Mouse (Mus musculus) adrenal gland (tissue): ENCODE results near the gene Cxadr.

Experiments
- intact Hi-C: fragments of 180-260 bp; cut with DNase I; formaldehyde crosslinking; loops from one replicate; pipeline ENCODE4 v1.15.1; 2025

Gene Cxadr

DNA sequence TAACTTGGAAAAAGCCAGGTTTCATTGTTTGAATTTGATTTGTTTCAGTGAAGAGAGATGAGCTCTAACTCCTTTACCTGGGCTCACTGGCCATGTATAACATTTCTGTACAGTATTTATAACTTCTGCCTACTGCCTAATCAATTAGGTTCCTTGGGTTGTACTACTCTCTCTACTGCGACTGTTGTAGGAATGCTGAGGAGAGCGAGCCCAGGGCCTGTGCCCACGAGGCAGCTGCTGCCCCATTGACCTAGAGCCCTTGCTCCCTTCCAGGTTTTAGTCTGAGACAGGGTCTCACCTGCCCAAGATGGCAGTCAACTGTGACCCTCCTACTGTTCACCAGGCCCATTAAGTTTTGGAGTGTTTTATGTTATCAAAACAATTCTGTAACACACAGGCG lies 60.2 kb downstream of the Cxadr start:
- intact Hi-C loops, result loop anchor here (5.0 kb wide), 1 partner anchor 164 kb away; no protein-coding TSS in a partner anchor

DNA sequence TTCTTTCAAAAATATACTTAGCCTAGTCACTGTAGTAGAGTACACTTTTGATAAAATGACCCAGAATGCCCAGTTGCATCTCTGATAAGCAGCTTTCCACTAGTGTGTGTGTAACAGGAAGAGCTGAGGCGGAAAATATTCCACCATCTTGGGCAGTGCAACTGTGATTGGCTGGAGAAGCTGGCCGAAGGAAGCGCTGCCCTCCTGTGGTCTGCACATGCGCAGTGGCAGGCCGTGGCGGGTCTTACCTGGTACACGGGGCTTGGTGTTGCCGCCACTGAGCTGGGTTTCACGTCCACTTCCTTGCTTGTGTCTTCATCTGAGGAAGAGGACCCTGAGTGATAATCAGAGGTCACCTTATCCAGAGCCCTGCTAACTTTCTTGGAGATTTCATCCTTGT lies 63.3 kb downstream of the Cxadr start:
- intact Hi-C loops, result loop anchor here (5.0 kb wide), 1 partner anchor 167 kb away; no protein-coding TSS in a partner anchor

DNA sequence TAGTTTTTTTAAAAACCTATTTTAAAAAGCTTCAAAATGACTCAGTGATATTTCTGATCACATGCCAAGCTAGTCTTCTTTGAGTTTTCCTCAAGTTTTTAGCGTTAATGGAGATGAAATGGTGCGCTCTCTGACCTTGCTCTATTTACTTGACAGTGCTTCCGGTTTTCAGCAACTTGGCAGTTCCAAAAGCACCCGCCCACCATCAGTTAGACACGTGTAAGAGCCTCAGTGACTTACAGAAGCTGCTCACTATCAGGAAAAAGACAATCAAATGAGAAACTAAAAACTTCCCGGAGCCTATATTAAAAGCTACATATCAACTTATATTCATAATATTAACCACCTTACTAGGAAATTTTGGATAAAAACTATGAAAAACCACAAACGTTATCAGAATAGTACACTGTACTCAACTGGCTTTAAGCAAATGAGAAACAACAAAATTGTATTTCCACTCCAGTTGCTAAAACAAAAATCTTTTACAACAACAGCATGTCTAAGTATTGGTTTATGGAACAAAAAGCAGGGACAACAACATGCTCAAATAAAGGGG lies 70.3 kb downstream of the Cxadr start:
- intact Hi-C loops, result loop anchor here (10.0 kb wide), 1 partner anchor 203 kb away; the partner anchor contains the start of gene D16Ertd472e

- intact Hi-C loops, result loop anchor here (10.0 kb wide), 1 partner anchor 202 kb away; the partner anchor contains the start of gene D16Ertd472e
These were observed 71.5 kb downstream of the Cxadr start for GRCm38 (mm10) chr16:78372786-78373185.

- intact Hi-C loops, result loop anchor here (10.0 kb wide), 1 partner anchor 201 kb away; the partner anchor contains the start of gene D16Ertd472e
These were observed 72.5 kb downstream of the Cxadr start for GRCm38 (mm10) chr16:78373743-78374142.

GRCm38 (mm10) chr16:78375222-78375621 lies 73.9 kb downstream of the Cxadr start:
- intact Hi-C loops, result loop anchor here (10.0 kb wide), 1 partner anchor 200 kb away; the partner anchor contains the start of gene D16Ertd472e

DNA sequence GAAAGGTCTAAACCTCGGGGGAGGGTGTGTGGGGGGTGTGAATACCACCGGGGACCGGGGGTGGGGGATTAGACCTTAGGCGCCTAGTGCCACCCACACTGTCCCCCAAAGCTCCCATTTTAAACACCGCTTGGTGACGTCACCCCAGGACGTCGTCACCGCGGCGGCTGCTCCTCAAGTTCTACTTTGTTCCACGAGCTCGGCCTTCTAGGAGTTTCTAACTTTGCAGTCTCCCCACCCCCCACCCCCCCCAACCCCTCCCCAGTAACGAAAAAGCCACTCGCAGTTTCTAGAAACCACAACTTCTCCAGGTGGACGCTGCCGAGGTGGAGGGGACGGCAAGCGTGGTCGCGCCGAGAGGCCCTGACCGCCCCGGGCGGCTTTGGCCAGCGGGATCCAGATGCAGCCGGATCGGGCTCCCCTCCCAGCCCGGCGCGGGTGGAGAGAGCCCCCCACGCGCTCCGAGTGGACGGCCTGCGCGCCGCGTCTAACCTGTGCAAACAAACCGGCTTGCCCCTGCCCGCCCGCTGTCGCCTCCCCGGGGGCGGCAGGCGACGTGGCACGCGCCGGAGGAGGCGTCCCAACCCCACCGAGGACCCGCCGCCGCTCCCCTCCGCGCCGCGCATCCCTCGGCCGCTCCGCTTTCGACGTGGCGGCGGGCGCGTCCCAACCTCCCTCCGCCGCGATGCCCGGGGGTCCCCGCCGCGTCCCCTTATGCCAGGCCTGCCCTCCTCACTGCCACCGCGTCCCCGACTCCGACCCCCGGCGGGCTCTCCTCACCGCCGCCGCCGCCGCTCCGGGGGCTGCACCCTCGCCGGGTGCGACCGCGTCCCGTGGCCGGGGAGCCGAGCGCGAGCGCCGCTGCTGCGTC lies 74.8 kb downstream of the Cxadr start:
- intact Hi-C loops, result loop anchor here (10.0 kb wide), 1 partner anchor 199 kb away; the partner anchor contains the start of gene D16Ertd472e

DNA sequence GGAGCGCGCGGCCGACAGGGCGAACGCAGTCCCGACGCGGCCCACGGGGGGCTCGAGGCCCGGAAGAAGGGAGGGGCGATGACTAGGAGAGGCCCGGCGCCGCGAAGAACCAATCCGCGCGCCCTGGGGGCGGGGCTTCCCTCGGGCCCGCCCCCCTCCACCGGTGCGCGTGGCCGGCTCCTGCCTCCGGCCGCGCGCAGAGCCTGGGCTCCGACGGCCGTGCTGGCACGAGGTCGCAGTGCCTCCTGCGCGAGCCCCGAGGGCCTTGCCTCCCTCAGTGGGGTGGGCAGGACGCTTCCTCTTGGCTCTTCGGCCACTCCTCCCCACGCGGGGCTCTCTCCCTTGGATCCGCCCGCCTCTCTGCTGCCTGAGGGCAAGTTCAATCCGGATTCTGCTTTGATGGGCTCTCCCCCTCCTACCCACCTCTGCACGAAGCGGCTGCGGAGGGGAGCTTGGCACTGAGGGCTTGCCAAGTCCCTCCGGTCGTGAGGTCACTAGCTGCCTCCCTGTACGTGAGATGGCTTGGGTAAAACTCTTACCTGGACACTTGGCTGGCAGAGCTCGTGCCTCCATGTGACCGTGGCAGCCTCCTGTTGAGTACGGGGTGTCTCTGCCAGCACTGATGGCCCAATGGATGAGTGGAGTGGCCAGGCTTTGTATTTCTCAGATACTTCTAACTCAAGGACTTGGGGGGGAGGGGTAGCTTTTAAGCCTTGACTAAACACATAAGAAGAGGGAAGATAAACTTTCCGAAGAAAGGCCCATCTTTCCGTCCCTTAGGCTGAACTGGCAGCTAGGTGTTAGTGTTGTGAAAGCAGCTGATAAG lies 75.7 kb downstream of the Cxadr start, which contains the start of gene Btg3:
Gene Btg3, minus strand, starts transcription at position 448 of the 826 bp plus-strand sequence.
- intact Hi-C loops, result loop anchor here (10.0 kb wide), 1 partner anchor 198 kb away; the partner anchor contains the start of gene D16Ertd472e

GRCm38 (mm10) chr16:78378493-78378892 lies 77.2 kb downstream of the Cxadr start:
- intact Hi-C loops, result loop anchor here (10.0 kb wide), 1 partner anchor 196 kb away; the partner anchor contains the start of gene D16Ertd472e

- intact Hi-C loops, result no loop called here
These were observed 87.8 kb downstream of the Cxadr start for GRCm38 (mm10) chr16:78389122-78389521.

- intact Hi-C loops, result no loop called here
These were observed 88.7 kb downstream of the Cxadr start for GRCm38 (mm10) chr16:78389986-78390385.

DNA sequence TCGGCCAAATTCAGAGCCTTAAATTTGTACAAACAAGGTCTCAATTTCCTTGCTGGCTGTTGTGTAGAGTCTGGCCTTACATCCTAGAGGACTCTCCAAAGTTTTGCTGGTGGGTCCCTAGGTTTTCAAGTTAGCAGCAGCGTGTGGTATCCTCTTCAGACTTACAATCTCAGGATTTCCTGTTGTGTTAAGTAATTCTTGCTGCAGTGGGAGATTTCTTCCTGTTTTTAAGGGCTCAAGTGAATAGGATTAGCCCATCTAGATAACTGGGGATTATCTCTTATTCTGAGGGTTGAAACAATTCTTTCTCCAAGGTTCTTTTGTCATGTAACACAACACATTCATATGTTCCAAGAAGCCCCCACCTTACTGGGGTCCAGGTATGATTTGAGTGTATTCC lies 90.1 kb downstream of the Cxadr start:
- intact Hi-C loops, result no loop called here

DNA sequence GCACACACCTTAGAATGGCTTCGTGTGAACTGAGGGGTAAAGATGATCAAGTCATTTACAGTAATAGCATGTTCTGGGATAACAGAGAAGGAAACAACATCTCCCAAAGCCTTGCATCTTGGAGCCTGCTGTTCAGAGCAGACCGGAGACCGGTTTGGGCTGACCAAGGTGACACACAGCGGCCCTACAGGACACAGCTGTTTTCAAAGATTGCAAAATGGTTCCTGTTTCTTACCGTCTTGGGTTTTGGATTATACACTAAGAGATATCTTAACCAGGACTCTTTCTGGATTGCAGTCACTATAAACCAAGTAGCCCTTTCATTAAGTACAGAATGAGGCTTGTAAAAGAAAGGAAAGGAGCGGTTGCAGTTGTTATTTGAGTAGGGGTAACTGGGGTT lies 97.4 kb downstream of the Cxadr start:
- intact Hi-C loops, result no loop called here

- intact Hi-C loops, result no loop called here
These were observed 98.1 kb downstream of the Cxadr start for GRCm38 (mm10) chr16:78399423-78399822.

- intact Hi-C loops, result no loop called here
These were observed 101.0 kb downstream of the Cxadr start for GRCm38 (mm10) chr16:78402316-78402715.

GRCm38 (mm10) chr16:78406657-78407056 lies 105.4 kb downstream of the Cxadr start:
- intact Hi-C loops, result no loop called here

DNA sequence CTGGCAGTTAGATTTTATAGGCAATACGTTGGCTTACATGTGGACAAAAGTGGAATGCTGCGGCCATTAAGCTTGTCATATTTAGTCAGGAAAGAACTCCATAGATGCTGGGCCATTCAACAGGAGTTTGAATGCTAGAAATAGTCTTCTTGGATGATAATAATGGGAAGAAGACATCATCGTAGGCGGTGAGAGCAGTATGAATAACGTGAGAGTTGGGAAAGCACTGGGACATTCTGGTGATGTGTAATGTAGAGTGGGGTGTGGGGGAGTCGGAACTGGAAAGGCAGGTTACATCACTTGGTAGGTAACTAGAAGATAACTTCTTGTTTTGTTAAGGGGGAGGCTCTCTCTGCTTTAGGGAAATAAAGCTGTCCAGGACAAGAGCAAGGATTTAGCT lies 106.6 kb downstream of the Cxadr start:
- intact Hi-C loops, result no loop called here
